Mouse (Mus musculus) G1E (cell line): ENCODE results near the gene Rarres1. TPM values are rescaled to one million over a fixed set of nuclear protein-coding genes. Genes with fewer than 3 reads are reported as not detected.

Source experiments
- ATAC-seq: 2 replicates; pipeline ENCODE4 v1.8.0; 2016; ENCODE audit warnings: mild to moderate bottlenecking; ENCODE audit not compliant: insufficient number of reproducible peaks, poor library complexity, low FRiP score, severe bottlenecking; ENCODE audit errors: extremely low read depth
- DNase-seq: peaks from one replicate; pipeline ENCODE4 v3.0.0; 2012; ENCODE audit warnings: low spot score
- H3K27me3 ChIP-seq: 2 replicates; pipeline ENCODE4 v1.6.1; 2012; ENCODE audit warnings: mild to moderate bottlenecking, low read length, inconsistent platforms; ENCODE audit not compliant: insufficient read depth
- H3K36me3 ChIP-seq: replicated peaks from 2 replicates; pipeline ENCODE3; 2012; ENCODE audit warnings: mild to moderate bottlenecking, inconsistent platforms
- H3K4me1 ChIP-seq: 2 replicates; pipeline ENCODE4 v1.6.1; 2012; ENCODE audit warnings: low read depth, low read length, inconsistent platforms, mixed read lengths; ENCODE audit not compliant: insufficient read depth
- H3K4me3 ChIP-seq: 2 replicates; pipeline ENCODE4 v1.5.1; 2012; ENCODE audit warnings: low read depth, mild to moderate bottlenecking, inconsistent platforms, low read length, moderate library complexity, mixed read lengths
- H3K9me3 ChIP-seq: replicated peaks from 2 replicates; pipeline ENCODE4 v1.6.1; 2012; ENCODE audit warnings: inconsistent platforms
- CTCF ChIP-seq: IDR thresholded peaks from 2 replicates; pipeline ENCODE4 v1.5.1; 2012; ENCODE audit warnings: low read depth, low read length, inconsistent platforms, mixed read lengths
- GATA1 ChIP-seq: IDR thresholded peaks from 2 replicates; pipeline ENCODE4 v1.6.1; 2012; ENCODE audit warnings: borderline replicate concordance, low read length, inconsistent platforms, mixed read lengths
- GATA2 ChIP-seq: IDR thresholded peaks from 2 replicates; pipeline ENCODE4 v1.6.1; 2012; ENCODE audit warnings: low read depth, low read length, inconsistent platforms, borderline replicate concordance
- POLR2AphosphoS5 ChIP-seq: IDR thresholded peaks from 2 replicates; pipeline ENCODE4 v1.6.1; 2012; ENCODE audit warnings: low read depth, low read length, inconsistent platforms; ENCODE audit not compliant: insufficient replicate concordance
- TAL1 ChIP-seq: conservative IDR thresholded peaks from 2 replicates; pipeline ENCODE4 v1.6.1; 2012; ENCODE audit warnings: low read depth, low read length, inconsistent platforms, mixed read lengths
- polyA plus RNA-seq: library from polyadenylated mRNA; stranded (reverse); fragments of >175 nt; gene quantifications from 2 replicates; pipeline ENCODE4 v1.2.3, GENCODE M21; 2012
- total RNA-seq, 2 experiments: library from RNA; stranded (forward) in 1 of 2; stranded (reverse) in 1 of 2; fragments of 200-1000 nt in 1 of 2; fragments of >200 nt in 1 of 2; fragmentation: Nextera tagmentation in 1 of 2; gene quantifications; 2 replicates each; pipeline ENCODE4 v1.2.3; 2014 to 2017

The Rarres1 gene
- total and polyA plus RNA-seq, 3 experiments, result 0.38 TPM; not detected in 2

DNA sequence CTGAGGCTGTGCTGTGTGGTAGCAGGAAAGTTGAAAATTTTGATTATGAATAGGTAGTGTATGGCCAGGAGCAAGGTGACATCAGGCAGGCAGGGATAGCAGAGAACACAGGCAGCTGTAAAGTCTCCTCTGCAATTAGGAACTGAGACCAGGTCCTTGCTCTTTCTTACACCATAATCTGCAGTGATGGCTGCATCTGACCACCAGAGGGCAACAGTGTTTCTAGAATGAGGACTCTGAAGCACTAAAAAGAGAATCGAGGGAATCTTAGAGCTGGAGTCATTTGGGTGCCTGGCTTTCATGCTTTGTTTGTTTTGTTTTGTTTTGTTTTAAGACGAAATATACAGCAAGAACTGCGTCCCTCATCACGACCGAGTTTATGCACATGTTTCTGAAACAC is 2.5 kb downstream of the Rarres1 start:
- Histone ChIP-seq H3K4me1 (no peaks in the 10 kb centered on the region), H3K4me3 (no peak overlapping the region), H3K27me3 (peaks cover 6% of the 10 kb centered on the region), H3K36me3 (no peaks in the 10 kb centered on the region), H3K9me3 (0 out of 2 replicates have a peak, but pooled peaks cover 7% of the 10 kb centered on the region)
- peak; percentile 59; the same call in 1 of the 2 replicates for ATAC-seq
- DNase-seq, result peak; percentile 31
- TF ChIP-seq POLR2AphosphoS5 (no peak), CTCF (peak; percentile 60), GATA2 (no peak), TAL1 (no peak)

DNA sequence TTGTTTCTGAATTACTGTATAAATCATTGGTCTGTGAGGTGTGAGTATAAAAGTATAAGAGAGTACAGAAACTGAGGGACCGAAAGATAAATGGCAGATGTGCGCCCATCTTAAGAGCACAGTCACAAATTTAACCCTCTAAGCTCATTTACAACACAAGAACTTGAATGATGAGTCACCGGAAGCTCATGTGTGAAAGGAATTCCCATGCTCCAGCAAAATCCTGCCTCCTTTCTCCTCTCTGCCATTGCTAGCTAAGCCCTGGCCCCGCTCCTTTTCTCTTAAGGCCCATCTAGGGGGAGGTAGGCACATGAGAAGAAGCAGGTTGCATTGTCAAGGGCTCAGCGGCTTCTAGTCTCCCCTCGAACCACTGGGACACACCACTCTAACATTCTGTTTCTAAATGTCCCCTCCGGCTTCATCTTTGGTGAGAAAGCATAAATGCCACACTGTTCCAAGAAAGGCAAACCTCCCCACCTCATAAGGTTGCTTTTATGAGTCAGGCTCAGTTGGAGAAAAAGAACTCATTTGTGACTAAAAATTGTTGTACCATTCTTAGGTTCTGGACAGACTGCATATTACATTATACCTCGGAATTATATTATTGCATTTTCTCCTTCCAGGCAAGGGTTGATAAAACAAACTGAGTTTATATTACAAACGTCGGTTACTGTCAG is 7.0 kb downstream of the Rarres1 start:
- TF ChIP-seq GATA2, result no peak
- TF ChIP-seq TAL1, result no peak
- TF ChIP-seq POLR2AphosphoS5, result no peak
- TF ChIP-seq CTCF, result no peak
- TF ChIP-seq GATA1, result no peak
- Histone ChIP-seq H3K4me3 (no peak overlapping the region), H3K36me3 (no peaks in the 10 kb centered on the region), H3K27me3 (peaks cover 6% of the 10 kb centered on the region), H3K9me3 (no peaks in the 10 kb centered on the region), H3K4me1 (no peaks in the 10 kb centered on the region)
- DNase-seq (no peak), ATAC-seq (no peak)

DNA sequence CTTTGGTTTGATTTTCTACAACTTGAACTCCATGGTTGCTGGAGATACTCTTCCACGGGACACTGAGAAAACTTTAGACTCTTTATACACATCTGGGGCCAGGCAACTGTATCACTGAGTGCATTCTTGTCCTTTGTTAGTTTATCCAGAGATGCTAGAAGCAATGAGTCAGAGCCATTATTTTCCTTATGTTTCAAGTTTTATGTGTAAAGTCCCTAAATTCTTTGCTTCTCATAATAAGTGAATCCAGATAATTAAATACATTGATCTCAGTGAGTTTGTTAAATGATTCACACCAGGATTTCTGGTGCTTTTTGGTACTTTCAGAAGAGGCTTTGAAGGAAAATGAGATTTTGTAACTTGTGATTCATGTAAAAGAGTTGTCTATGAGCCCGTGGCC is 10.0 kb downstream of the Rarres1 start:
- H3K27me3 ChIP-seq, result peaks cover 3% of the 10 kb centered on the region; the same call in 1 of the 2 replicates
- H3K4me3 ChIP-seq, result no peak overlapping the region
- TF ChIP-seq GATA1, result no peak
- TF ChIP-seq GATA2, result no peak
- no peaks in the 10 kb centered on the region; the same call in 1 of the 2 replicates for H3K4me1 ChIP-seq
- no peaks in the 10 kb centered on the region for H3K36me3 ChIP-seq
- DNase-seq, result no peak
- ATAC-seq, result no peak
- no peaks in the 10 kb centered on the region for H3K9me3 ChIP-seq

DNA sequence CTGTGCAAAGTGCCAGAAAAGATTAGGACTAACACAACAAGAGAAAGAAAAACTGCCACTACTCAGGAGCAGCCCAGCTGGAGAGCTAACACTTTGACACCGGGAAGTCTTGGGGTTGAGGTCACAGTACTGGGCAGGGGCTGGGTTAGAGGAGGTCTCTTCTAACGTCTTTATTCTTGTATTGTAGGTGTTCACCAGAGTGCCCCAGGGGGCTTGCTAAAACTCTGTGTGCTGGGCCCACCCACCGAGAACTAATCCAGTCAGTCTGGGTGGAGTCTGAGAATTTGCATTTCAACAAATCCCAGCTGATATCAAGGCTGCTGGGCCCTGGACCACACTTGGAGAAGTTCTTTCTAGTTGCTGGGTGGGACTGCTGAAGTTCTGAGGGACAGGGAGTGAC is 11.4 kb downstream of the Rarres1 start:
- TF ChIP-seq TAL1, result no peak
- TF ChIP-seq GATA2, result no peak
- no peak for TF ChIP-seq GATA1
- TF ChIP-seq CTCF, result no peak
- TF ChIP-seq POLR2AphosphoS5, result no peak
- no peak for DNase-seq
- Histone ChIP-seq H3K36me3 (no peaks in the 10 kb centered on the region), H3K4me1 (peaks cover 10% of the 10 kb centered on the region), H3K27me3 (no peaks in the 10 kb centered on the region; the same call in 1 of the 2 replicates), H3K9me3 (no peaks in the 10 kb centered on the region), H3K4me3 (no peak overlapping the region)
- no peak for ATAC-seq

DNA sequence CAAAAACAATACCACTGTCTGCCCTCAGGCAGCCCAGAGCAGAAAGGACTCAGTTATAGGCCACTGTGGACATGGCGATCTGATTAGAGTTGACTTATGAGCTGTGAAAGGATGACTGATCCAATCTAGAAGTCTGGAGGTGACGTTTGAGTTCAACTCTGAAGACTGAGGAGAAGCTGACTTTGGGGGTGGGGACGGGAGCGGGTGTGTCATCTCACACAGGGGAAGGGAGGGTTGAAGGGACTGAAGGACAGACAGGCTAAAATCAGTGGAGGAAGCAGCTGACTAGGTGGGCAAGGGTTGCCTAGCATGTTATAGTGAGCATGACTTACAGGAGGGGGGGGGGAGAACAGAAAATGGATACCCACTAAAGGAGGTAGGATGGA is 15.9 kb downstream of the Rarres1 start:
- peak; percentile 19 for DNase-seq
- TF ChIP-seq GATA2 (no peak), CTCF (no peak), GATA1 (no peak), POLR2AphosphoS5 (no peak), TAL1 (no peak)
- H3K4me3 ChIP-seq, result peak overlapping the region; percentile 22; the same call in 1 of the 2 replicates
- ATAC-seq, result peak; percentile 50
- no peaks in the 10 kb centered on the region for H3K36me3 ChIP-seq
- H3K9me3 ChIP-seq, result peaks cover 3% of the 10 kb centered on the region; the same call in 1 of the 2 replicates
- peaks cover 27% of the 10 kb centered on the region for H3K4me1 ChIP-seq
- no peaks in the 10 kb centered on the region; the same call in 1 of the 2 replicates for H3K27me3 ChIP-seq

DNA sequence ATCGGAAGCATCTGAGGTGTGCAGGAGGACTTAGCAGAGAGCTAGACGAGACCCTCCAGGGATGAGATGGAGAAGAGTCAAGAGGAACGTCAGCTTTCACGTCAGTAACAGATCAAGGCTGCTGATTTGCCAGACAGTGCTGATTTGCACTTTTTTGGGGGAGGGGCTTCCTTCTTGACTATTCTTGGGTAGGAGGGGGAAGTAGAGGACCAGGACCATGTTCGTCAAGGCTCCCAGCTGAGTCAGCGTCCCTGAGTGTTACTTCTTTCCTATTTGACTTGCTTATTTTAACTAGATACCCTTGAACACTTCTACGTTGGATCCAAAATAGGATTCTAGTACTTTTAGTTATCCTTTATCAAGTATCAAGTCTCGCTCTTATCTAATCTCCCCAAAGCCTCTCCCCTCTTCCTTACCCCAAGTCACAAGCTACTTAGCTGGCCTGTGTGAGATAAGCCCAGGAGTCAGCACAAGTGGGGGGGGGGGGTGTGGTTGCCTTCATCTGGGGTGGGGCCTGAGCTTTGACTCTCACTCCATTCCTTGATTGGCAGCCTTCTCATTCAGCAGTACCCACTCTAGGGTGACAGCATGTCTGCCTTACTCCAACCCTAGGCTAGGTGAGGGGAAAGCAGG is 16.4 kb downstream of the Rarres1 start:
- H3K4me1 ChIP-seq, result peaks cover 27% of the 10 kb centered on the region
- no peaks in the 10 kb centered on the region for H3K36me3 ChIP-seq
- ATAC-seq (peak; percentile 72), DNase-seq (peak; percentile 39)
- TF ChIP-seq TAL1 (peak; percentile 37; the same call in 1 of the 2 replicates), POLR2AphosphoS5 (no peak)
- peaks cover 3% of the 10 kb centered on the region; the same call in 1 of the 2 replicates for H3K9me3 ChIP-seq
- peak overlapping the region; percentile 59; the same call in 1 of the 2 replicates for H3K4me3 ChIP-seq
- H3K27me3 ChIP-seq, result no peaks in the 10 kb centered on the region; the same call in 1 of the 2 replicates
